Mouse (Mus musculus): ENCODE results near the gene H2afx. TPM values are rescaled to one million over a fixed set of nuclear protein-coding genes. Genes with fewer than 3 reads are reported as not detected.

H2afx gene
- total and polyA plus RNA-seq, 3 experiments, result 89.6 to 828 TPM; not detected in 1

GRCm38 (mm10) chr9:44351396-44351795 lies 16.9 kb downstream of the H2afx start:
- Histone ChIP-seq H3K9me3 (replicated peaks; ENCODE audit: insufficient read depth, low read length) (no peaks in the 10 kb centered on the region), H3K27ac (ENCODE audit: control insufficient read depth, low read depth, low read length) (no peak overlapping the region), H3K27me3 (ENCODE audit: control insufficient read depth in 1 of 2, insufficient read depth in 2 of 2, low read length in 2 of 2) (no peaks in the 10 kb centered on the region), H3K9ac (ENCODE audit: control insufficient read depth, low read depth, low read length, poor library complexity, severe bottlenecking) (no peak overlapping the region), H3K36me3 (ENCODE audit: control insufficient read depth in 1 of 2, insufficient read depth in 2 of 2, low read length in 2 of 2) (peaks cover 0 to 19% of the 10 kb centered on the region in 2 experiments; a peak in 2 of 4 replicates), H3K4me3 (ENCODE audit: control insufficient read depth in 1 of 2, insufficient read depth in 1 of 2, low read depth in 2 of 2, low read length in 2 of 2) (no peak overlapping the region), H3K4me1 (ENCODE audit: control insufficient read depth in 1 of 2, insufficient read depth in 2 of 2, low read length in 2 of 2) (no peaks in the 10 kb centered on the region), H3K79me2 (ENCODE audit: control insufficient read depth, insufficient read depth, low read length, poor library complexity) (no peaks in the 10 kb centered on the region)
- DNase-seq (ENCODE audit: low read depth, low spot score), result no peak
- no peak for TF ChIP-seq ETS1 (IDR thresholded peaks at IDR 0.05; ENCODE audit: low read depth, low read length)
- no peak for TF ChIP-seq ELF1 (IDR thresholded peaks at IDR 0.05; ENCODE audit: low read depth, low read length)
- no peak for TF ChIP-seq POLR2AphosphoS5 (IDR thresholded peaks at IDR 0.05; ENCODE audit: borderline replicate concordance, low read depth, low read length)
- TF ChIP-seq SMC3 (IDR thresholded peaks at IDR 0.05; ENCODE audit: low read depth, low read length), result no peak
- no peak for TF ChIP-seq CHD1 (IDR thresholded peaks at IDR 0.05; ENCODE audit: low read depth, low read length)
- TF ChIP-seq MXI1 (IDR thresholded peaks at IDR 0.05; ENCODE audit: low read depth, low read length), result no peak

GRCm38 (mm10) chr9:44352337-44352736 lies 17.8 kb downstream of the H2afx start:
- H3K79me2 ChIP-seq (ENCODE audit: control insufficient read depth, insufficient read depth, low read length, poor library complexity), result no peaks in the 10 kb centered on the region
- H3K27ac ChIP-seq (ENCODE audit: control insufficient read depth, low read depth, low read length), result no peak overlapping the region
- no peaks in the 10 kb centered on the region for H3K27me3 ChIP-seq (ENCODE audit: control insufficient read depth in 1 of 2, insufficient read depth in 2 of 2, low read length in 2 of 2)
- TF ChIP-seq POLR2A (IDR thresholded peaks at IDR 0.05; ENCODE audit: control insufficient read depth in 1 of 2, insufficient read depth in 1 of 2, low read depth in 1 of 2, low read length in 2 of 2, poor library complexity in 1 of 2) (no peak), ZNF384 (IDR thresholded peaks at IDR 0.05; ENCODE audit: low read depth, low read length) (no peak), ZC3H11A (IDR thresholded peaks at IDR 0.05; ENCODE audit: low read depth, low read length) (no peak), CHD1 (IDR thresholded peaks at IDR 0.05; ENCODE audit: low read depth, low read length) (no peak), MYC (IDR thresholded peaks at IDR 0.05; ENCODE audit: low read depth, low read length) (no peak), ETS1 (IDR thresholded peaks at IDR 0.05; ENCODE audit: low read depth, low read length) (no peak), CTCF (IDR thresholded peaks at IDR 0.05 in 2 of 3, conservative IDR thresholded peaks at IDR 0.05 in 1 of 3; ENCODE audit: control insufficient read depth in 1 of 3, insufficient read depth in 1 of 3, low read depth in 2 of 3, low read length in 3 of 3, poor library complexity in 1 of 3, severe bottlenecking in 1 of 3) (no peak)
- H3K9ac ChIP-seq (ENCODE audit: control insufficient read depth, low read depth, low read length, poor library complexity, severe bottlenecking), result no peak overlapping the region
- H3K4me3 ChIP-seq (ENCODE audit: control insufficient read depth in 1 of 2, insufficient read depth in 1 of 2, low read depth in 2 of 2, low read length in 2 of 2), result no peak overlapping the region
- H3K36me3 ChIP-seq (ENCODE audit: control insufficient read depth in 1 of 2, insufficient read depth in 2 of 2, low read length in 2 of 2), result peaks cover 0 to 19% of the 10 kb centered on the region in 2 experiments; a peak in 2 of 4 replicates
- H3K9me3 ChIP-seq (replicated peaks; ENCODE audit: insufficient read depth, low read length), result no peaks in the 10 kb centered on the region
- H3K4me1 ChIP-seq (ENCODE audit: control insufficient read depth in 1 of 2, insufficient read depth in 2 of 2, low read length in 2 of 2), result no peaks in the 10 kb centered on the region
- no peak for DNase-seq (ENCODE audit: low read depth, low spot score)

GRCm38 (mm10) chr9:44353142-44353541 lies 18.6 kb downstream of the H2afx start:
- H3K4me1 ChIP-seq (ENCODE audit: control insufficient read depth in 1 of 2, insufficient read depth in 2 of 2, low read length in 2 of 2), result no peaks in the 10 kb centered on the region
- no peak overlapping the region for H3K4me3 ChIP-seq (ENCODE audit: control insufficient read depth in 1 of 2, insufficient read depth in 1 of 2, low read depth in 2 of 2, low read length in 2 of 2)
- H3K27ac ChIP-seq (ENCODE audit: control insufficient read depth, low read depth, low read length), result no peak overlapping the region
- H3K9ac ChIP-seq (ENCODE audit: control insufficient read depth, low read depth, low read length, poor library complexity, severe bottlenecking), result no peak overlapping the region
- no peaks in the 10 kb centered on the region for H3K27me3 ChIP-seq (ENCODE audit: control insufficient read depth in 1 of 2, insufficient read depth in 2 of 2, low read length in 2 of 2)
- H3K9me3 ChIP-seq (replicated peaks; ENCODE audit: insufficient read depth, low read length), result no peaks in the 10 kb centered on the region
- peaks cover 0 to 19% of the 10 kb centered on the region in 2 experiments; a peak in 2 of 4 replicates for H3K36me3 ChIP-seq (ENCODE audit: control insufficient read depth in 1 of 2, insufficient read depth in 2 of 2, low read length in 2 of 2)
- H3K79me2 ChIP-seq (ENCODE audit: control insufficient read depth, insufficient read depth, low read length, poor library complexity), result no peaks in the 10 kb centered on the region
- no peak for TF ChIP-seq ETS1 (IDR thresholded peaks at IDR 0.05; ENCODE audit: low read depth, low read length)
- TF ChIP-seq TBP (IDR thresholded peaks at IDR 0.05; ENCODE audit: low read depth, low read length), result no peak
- no peak for TF ChIP-seq POLR2AphosphoS5 (IDR thresholded peaks at IDR 0.05; ENCODE audit: borderline replicate concordance, low read depth, low read length)
- TF ChIP-seq ZMIZ1 (IDR thresholded peaks at IDR 0.05; ENCODE audit: low read depth, low read length), result no peak
- DNase-seq (ENCODE audit: low read depth, low spot score), result no peak

All from MEL (cell line).